Mouse (Mus musculus): ENCODE measurements at regions not wholly inside any gene's neighbourhood (a gene's known extent, or its start where the extent isn't known, plus 50 kb on each side); places are given as distances from the start of the nearest gene placed in this dataset.

DNA sequence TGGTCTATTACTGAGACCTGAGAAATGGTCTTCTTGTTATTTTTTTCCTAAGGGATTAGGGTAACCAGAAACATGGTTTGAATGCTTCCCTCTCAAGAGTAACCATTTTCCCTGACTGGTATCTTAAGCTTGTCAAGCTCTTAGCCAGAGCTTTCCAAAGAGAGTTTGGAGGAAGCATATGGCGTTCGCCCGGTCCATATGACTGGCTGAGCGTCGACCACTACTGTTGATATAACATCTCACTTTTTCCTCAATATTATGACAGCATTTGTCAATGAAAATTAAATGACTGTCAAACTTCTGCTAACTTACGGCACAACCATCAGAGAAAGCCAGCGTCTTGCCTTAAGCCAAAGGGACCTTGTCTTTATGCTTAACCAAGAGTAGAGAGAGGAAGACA, 383.2 kb downstream of the Zfp536 start:
- DNase-seq (ENCODE audit: low spot score), result no peak
- no peak overlapping the region for H3K27ac ChIP-seq
- peaks cover 20% of the 10 kb centered on the region for H3K4me1 ChIP-seq (replicated peaks)
- 96% methylated on average over 7 of the region's 7 CpGs for whole genome bisulfite sequencing
- no peaks in the 10 kb centered on the region for H3K36me3 ChIP-seq
- H3K4me3 ChIP-seq, result no peak overlapping the region
- H3K9me3 ChIP-seq, result no peaks in the 10 kb centered on the region
- no peaks in the 10 kb centered on the region for H3K27me3 ChIP-seq (ENCODE audit: insufficient read depth, poor library complexity, severe bottlenecking)

DNA sequence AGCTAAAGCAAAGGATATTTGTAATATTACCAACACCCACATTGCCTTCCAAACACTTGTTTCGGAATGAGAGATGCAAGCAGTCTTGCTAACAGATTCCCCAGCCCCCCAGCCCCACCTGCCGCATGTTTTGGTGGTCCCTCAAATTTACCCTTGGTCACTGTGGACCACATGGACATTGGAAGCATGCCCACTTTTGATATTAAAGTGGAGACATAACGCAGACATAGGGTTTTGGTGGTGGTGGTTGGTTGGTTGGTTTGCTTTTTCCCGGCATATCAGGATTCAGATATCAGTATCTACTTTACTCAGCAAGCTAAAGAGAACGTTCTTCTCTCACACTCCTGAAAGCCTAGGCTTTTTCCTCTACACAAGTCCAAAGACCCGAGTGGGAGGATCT, 381.3 kb downstream of the Zfp536 start:
- Histone ChIP-seq H3K27me3 (ENCODE audit: insufficient read depth, poor library complexity, severe bottlenecking) (no peaks in the 10 kb centered on the region), H3K4me1 (replicated peaks) (peaks cover 23% of the 10 kb centered on the region), H3K27ac (no peak overlapping the region; the same call in 1 of the 2 replicates), H3K9me3 (no peaks in the 10 kb centered on the region), H3K4me3 (no peak overlapping the region), H3K36me3 (no peaks in the 10 kb centered on the region)
- 84% methylated on average over 6 of the region's 6 CpGs for WGBS
- DNase-seq (ENCODE audit: low spot score), result no peak

DNA sequence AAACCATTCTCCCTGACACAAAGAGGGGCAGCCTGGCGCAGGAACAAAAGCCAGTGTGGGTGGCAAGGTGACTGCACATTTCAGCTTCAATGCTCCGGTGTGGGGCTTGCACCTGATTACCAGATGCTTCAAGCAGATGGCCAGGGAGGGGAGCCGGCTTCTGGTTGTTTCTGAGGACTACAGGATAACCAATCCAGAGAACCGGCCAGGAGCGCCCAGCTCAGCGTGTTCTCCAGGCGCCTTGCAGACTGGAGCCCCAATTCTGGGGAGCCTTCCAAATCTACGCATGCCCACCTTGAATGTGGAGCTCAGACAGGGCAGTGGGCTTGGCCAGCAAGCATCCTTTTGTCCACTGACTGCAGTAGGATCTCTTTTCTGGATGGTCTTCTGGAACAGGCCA, 380.8 kb downstream of the Zfp536 start:
- no peak overlapping the region; the same call in 1 of the 2 replicates for H3K27ac ChIP-seq
- no peaks in the 10 kb centered on the region for H3K9me3 ChIP-seq
- 82% methylated on average over 8 of the region's 8 CpGs for WGBS
- H3K4me1 ChIP-seq (replicated peaks), result peaks cover 23% of the 10 kb centered on the region
- no peaks in the 10 kb centered on the region for H3K36me3 ChIP-seq
- H3K4me3 ChIP-seq, result no peak overlapping the region
- DNase-seq (ENCODE audit: low spot score), result no peak
- H3K27me3 ChIP-seq (ENCODE audit: insufficient read depth, poor library complexity, severe bottlenecking), result no peaks in the 10 kb centered on the region

DNA sequence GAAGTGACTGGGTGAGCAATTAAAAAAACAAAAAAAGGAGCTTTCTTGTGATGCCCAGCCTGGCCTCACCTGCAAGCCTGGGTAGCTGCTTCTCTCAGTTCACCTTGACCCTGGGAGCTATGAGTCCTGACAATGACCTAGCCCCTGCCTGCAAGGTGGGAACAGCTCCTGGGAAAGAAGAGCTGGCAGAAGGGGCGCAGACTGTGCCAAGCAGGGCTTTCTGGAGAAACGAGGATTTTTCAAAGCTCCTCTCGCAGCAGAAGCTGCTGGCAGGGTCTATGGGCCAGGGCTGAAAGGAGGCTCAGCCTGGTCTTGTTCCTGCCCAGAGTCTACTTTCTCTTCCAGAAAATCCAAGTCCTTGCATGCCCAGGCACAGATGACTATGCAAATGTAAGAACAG, 380.4 kb downstream of the Zfp536 start:
- H3K4me3 ChIP-seq, result no peak overlapping the region
- H3K9me3 ChIP-seq, result no peaks in the 10 kb centered on the region
- H3K4me1 ChIP-seq (replicated peaks), result peaks cover 23% of the 10 kb centered on the region
- DNase-seq (ENCODE audit: low spot score), result no peak
- H3K27me3 ChIP-seq (ENCODE audit: insufficient read depth, poor library complexity, severe bottlenecking), result no peaks in the 10 kb centered on the region
- no peaks in the 10 kb centered on the region for H3K36me3 ChIP-seq
- 89% methylated on average over 3 of the region's 3 CpGs for WGBS
- no peak overlapping the region; the same call in 1 of the 2 replicates for H3K27ac ChIP-seq

DNA sequence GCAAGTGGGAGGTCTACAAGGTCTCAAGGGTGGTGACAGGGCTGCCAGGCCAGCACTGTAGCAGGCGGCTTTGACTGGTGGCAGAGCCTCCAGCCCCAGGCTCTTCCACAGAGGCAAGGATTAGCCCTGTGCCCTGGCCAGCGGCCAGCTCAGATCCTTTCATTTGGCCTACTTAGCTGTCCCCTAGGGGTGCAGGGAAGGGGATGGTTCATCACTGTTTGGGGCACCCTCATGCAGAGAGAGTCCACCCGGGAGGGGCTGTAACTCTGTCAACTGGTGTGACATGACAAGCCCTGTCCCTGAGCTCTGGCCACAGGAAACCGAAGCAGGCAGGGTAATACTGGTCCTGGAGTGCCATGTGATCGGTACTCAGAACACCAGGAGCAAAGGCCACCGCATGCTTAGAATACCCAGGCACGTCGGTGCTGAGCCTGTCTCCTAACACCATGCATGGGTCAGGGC, 378.4 kb downstream of the Zfp536 start:
- no peak for DNase-seq (ENCODE audit: low spot score)
- H3K4me1 ChIP-seq (replicated peaks), result peaks cover 14% of the 10 kb centered on the region
- H3K36me3 ChIP-seq, result no peaks in the 10 kb centered on the region
- no peaks in the 10 kb centered on the region for H3K27me3 ChIP-seq (ENCODE audit: insufficient read depth, poor library complexity, severe bottlenecking)
- H3K4me3 ChIP-seq, result no peak overlapping the region
- no peaks in the 10 kb centered on the region for H3K9me3 ChIP-seq
- H3K27ac ChIP-seq, result no peak overlapping the region
- WGBS, result 70% methylated on average over 8 of the region's 8 CpGs

DNA sequence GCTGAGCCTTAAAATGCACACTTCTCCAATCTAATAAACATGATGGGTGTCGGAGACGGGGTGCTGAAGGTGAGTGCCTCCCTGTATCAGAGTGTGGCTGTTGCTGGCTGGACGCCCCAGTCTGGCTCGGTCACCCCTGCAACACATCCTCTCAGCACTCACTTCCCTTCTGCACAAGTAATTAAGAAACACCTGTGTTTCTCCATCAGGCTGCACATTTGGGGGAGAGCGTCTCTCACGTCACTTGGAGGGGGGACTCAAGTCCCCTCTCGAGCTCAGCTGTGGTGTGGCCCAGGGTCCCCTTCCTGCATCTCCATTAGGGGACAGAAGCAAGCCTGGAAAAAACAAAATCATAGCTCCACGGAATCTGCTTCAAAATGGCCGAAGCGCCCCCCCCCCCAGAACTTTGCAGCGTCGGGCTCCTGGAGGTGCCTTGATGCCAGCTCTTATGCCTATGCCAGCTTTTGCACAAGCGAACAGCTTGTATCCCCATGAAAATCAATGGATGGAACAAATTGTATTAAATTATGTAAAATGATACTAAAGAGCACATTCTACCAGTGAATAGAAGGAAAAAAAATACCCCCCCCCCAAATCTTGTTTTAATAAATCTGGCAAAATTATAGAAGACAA, 377.4 kb downstream of the Zfp536 start:
- WGBS, result 87% methylated on average over 13 of the region's 13 CpGs

DNA sequence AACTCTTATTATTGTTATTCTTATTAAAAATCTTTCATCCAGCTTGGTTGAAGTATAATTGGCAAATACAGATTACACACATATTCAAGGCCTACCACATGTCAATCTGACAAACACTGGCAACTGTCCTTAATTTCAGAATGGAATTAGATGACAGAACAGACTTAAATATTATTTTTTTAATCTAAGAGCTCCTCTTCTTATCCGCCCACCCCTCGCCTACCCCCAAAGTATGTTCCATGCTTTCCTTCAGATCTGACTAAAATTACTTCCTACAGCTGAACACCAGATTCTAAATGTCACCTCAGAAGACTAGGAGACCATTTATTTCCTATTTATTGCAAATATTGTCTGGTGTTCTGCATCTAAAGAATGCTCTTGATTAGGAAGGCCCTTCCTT, 370.0 kb downstream of the Zfp536 start:
- Histone ChIP-seq H3K4me1 (replicated peaks) (no peaks in the 10 kb centered on the region), H3K27ac (no peak overlapping the region), H3K27me3 (ENCODE audit: insufficient read depth, poor library complexity, severe bottlenecking) (no peaks in the 10 kb centered on the region), H3K9me3 (no peaks in the 10 kb centered on the region), H3K4me3 (no peak overlapping the region), H3K36me3 (no peaks in the 10 kb centered on the region)
- 94% methylated on average over 2 of the region's 2 CpGs for WGBS
- DNase-seq (ENCODE audit: low spot score), result no peak

More for the DNA sequence above, 377.4 kb downstream of the Zfp536 start:
- Histone ChIP-seq H3K27ac (no peak overlapping the region), H3K27me3 (ENCODE audit: insufficient read depth, poor library complexity, severe bottlenecking) (no peaks in the 10 kb centered on the region), H3K36me3 (no peaks in the 10 kb centered on the region), H3K4me3 (no peak overlapping the region), H3K9me3 (no peaks in the 10 kb centered on the region), H3K4me1 (replicated peaks) (peaks cover 14% of the 10 kb centered on the region)
- DNase-seq (ENCODE audit: low spot score), result no peak

DNA sequence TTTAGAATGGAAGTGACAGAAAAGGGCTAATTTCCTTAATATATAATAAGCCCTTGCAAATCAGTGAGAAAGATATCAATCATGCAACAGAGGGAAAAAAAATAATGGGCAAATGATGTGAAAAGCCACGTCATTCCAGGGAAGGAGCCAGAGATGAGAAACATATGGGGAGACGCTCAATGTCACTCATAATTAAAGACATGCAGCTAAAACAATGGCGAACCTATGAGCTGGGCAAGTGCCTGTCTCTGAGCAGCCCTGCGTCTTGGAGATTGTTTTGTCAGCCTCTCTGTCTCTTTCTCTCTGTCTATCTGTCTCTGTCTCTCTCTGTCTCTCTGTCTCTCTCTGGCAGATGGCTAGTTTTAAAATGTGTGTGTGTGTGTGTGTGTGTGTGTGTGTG, 360.1 kb downstream of the Zfp536 start:
- DNase-seq (ENCODE audit: low spot score), result no peak
- H3K4me3 ChIP-seq, result no peak overlapping the region
- WGBS, result 55% methylated on average over 4 of the region's 4 CpGs
- H3K27me3 ChIP-seq (ENCODE audit: insufficient read depth, poor library complexity, severe bottlenecking), result no peaks in the 10 kb centered on the region
- H3K27ac ChIP-seq, result no peak overlapping the region
- no peaks in the 10 kb centered on the region for H3K9me3 ChIP-seq
- peaks cover 4% of the 10 kb centered on the region; the same call in 1 of the 2 replicates for H3K4me1 ChIP-seq (replicated peaks)
- H3K36me3 ChIP-seq, result no peaks in the 10 kb centered on the region

DNA sequence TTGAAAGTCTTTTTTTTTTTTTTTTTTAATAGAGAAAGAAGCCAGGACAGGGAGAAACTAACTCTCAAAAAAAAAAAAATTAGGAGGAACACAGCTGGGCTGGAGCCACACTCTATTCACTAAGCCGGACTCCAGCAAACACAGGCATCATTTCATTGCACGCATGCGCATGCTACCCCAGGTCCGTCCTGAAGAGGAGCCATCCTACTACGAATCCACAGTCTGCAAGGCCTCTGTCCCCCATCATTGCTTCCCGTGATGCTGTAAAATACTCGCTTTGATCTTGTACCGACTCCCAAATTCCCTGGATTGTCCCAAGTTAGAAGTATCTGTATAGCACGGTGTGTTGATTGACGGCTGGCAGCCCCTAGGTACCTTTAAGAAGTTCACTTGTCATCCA, 351.7 kb downstream of the Zfp536 start:
- Histone ChIP-seq H3K27me3 (ENCODE audit: insufficient read depth, poor library complexity, severe bottlenecking) (no peaks in the 10 kb centered on the region), H3K36me3 (no peaks in the 10 kb centered on the region)

More for the DNA sequence above, 351.7 kb downstream of the Zfp536 start:
- Histone ChIP-seq H3K4me3 (no peak overlapping the region), H3K27ac (no peak overlapping the region), H3K4me1 (replicated peaks) (no peaks in the 10 kb centered on the region), H3K9me3 (no peaks in the 10 kb centered on the region)
- DNase-seq (ENCODE audit: low spot score), result no peak
- 82% methylated on average over 10 of the region's 10 CpGs for WGBS
